Mouse (Mus musculus) natural killer cell, adult 2 months (primary cell): Measurements from ENCODE around the gene Sox10.

Experiments
- DNase-seq, 2 experiments: peaks; one replicate each; pipeline ENCODE4 v3.0.0; 2022; ENCODE audit warnings: low spot score in 2 of 2

Gene Sox10

DNA sequence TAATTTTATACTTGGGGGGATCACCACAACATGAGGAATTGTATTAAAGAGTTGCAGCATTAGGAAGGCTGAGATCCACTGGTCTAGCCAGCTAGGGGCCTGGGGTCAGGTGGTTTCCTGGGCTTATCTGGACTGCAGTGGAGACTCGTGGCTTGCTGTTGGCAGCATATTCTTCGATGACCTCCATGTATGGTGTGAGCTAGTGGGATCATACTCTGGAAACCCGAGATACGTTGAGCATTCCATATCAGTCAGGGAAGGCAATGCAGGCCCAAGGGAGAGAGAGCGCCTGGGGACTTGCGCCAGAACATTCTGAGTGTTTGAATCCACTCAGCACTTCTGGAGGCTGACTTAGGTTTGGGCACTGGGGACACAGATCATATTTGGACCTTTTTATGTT lies 41.3 kb downstream of the Sox10 start:
- DNase-seq = no peak

DNA sequence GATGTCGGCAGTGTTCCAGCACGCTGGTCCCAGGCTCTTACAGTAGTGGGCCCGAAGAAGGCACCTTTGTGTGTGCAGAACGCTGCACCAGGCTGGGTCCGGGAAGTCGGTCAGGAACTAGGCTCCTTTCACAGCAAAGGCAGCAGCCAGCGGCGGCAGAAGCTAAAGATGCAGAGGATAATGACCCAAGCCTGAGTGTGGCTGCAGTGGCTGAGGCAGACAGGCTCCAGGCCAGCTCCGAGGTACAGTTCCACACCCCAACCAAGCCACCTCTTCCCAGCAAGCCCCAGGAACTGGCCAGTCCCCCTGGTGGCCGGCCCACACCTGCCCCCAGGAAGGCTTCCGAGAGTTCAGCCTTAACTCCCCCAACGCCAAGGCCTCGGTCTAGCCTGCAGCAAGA lies 42.5 kb downstream of the Sox10 start:
- no peak for DNase-seq

DNA sequence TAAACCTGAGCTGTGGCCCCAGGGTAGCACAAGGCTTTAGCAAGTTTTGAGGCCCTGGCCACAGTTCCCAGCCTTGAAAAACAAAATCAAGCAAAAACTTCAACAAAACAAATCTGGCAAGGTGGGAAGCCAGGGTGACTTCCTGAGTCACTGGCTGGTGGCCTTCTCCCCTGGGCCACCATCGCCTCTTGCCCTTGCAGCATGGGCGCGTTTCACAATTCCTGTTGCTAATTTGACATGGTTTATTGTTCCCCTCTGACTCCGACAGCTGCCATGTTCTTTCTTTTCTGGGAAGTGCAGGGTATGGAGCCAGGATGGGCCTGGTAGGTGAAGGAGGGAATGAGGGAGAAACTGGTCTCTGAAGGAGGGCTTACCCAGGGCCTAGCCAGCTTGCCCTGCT lies 42.9 kb downstream of the Sox10 start:
- no peak for DNase-seq

DNA sequence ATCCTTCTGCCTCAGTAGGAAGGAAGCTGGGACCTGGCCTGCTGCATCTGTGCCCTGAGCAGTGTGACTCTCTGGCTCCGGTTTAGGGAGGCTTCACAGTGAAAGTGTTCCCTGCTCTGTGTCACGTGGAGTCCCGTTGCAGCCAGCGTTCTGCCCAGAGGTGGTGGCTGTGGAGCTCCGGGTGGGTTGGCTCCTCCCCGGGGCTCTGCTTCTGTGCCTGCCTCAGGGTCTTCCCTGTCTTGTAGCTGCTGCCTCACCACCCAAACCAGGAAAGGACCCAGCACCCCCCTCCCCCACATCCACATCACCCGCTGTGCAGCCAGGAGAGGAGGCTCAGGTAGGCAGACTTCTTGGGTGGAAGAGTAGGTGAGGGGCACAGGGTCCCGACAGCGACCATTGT lies 45.5 kb downstream of the Sox10 start:
- no peak for DNase-seq

DNA sequence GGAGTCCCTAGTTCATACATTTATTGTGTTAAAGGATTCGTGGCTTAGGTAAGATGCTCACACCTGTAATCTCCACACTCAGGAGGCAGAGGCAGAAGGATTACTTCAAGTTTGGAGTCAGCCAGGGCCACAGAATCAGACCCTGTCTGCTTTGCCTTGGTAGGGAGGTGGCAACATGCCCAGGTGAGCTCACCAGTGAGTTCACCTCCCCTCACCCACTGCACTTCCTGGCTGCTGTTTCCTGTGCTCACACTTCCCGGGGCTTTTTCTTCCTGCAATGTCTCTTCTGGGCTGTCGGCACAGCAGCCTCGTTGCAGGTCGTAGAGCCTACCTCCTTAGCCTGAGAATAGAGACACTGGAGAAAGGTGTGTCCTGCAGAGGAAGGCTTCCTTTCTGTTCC lies 49.8 kb downstream of the Sox10 start:
- DNase-seq = no peak

DNA sequence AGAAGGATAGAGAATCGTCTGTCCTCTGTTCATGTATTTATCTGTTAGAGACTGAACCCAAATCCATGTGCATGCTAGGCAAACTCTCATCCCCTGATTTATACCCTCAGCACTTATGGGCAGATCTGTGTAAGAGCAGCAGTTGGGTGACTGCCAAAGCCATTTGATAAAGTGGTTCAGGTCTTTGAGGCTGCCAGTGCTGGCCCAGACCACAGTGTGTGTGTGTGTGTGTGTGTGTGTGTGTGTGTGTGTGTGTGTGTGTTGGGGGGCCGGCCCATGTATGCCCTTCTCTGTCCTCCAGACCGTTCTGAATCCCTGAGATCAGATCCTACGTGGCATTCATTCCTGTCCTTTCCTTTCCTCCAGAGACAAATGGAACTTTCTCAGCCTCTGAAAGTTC lies 53.3 kb downstream of the Sox10 start:
- DNase-seq = no peak

DNA sequence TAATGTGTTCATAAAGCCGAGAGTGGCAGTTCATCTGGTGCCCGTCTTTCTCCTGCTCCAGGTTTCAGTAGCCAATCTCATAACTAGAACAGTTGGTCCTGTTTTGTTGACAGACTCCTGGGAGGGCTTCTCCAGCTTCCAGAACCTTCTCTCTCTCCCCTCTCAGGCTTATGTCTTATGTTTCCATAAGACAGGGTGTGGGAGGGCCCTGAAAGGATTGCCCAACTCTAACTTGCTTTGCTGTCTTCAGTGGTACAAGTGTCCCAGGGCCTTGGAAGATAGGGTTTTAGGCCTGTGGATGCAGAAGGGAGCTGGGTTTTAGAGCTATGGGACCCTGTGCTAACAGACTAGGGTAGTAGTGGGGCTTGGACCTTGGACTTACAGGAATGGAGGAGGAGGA lies 54.5 kb downstream of the Sox10 start:
- no peak for DNase-seq

DNA sequence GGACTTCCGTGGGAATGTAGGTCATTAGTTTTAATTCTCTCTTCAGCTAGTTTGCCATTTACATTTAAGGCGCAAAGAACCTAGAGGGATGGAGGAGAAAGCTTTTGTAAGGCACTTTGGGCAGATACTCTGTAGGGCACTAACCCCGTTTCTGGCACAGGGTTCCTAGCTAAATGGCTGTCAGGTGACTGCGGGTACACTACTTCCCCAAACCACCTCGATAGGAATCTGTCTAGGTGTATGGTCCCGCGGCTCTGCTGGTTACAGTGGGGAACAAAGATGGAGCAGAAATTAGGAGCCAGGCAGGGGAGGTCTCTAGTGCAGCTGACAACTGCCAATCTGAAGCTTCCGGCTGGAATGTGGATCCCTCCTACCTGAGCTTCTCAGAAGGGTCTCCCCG lies 55.0 kb downstream of the Sox10 start:
- DNase-seq = no peak

DNA sequence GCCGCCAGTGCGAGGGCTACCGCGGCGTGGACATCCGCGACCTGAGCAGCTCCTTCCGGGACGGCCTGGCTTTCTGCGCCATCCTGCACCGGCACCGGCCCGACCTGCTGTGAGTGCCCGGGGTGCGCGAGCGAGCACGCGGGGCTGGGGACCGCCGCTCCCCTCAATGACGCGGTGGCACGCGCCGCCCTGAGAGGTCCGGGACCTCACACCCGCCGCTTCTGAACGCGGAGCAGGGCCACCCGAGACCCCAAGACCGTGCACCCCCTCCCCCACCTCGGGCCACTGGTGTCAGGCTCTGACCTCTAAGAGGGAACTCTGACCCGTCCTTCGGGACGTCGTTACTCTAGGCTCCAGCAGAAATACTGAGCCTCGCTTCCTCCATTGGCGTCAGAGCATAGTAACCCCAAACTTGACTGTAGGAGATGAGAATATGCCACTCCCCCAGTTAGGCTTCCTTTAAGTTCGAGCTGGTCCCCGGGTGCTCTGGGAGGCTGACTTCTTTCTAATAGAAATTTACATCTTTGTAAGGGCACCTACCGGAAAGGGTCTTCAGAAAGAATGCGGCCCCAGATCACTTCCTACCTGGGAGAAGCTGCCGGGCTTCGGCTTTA lies 55.6 kb downstream of the Sox10 start:
- peak in 1 of 2 experiments; percentile 11 for DNase-seq

DNA sequence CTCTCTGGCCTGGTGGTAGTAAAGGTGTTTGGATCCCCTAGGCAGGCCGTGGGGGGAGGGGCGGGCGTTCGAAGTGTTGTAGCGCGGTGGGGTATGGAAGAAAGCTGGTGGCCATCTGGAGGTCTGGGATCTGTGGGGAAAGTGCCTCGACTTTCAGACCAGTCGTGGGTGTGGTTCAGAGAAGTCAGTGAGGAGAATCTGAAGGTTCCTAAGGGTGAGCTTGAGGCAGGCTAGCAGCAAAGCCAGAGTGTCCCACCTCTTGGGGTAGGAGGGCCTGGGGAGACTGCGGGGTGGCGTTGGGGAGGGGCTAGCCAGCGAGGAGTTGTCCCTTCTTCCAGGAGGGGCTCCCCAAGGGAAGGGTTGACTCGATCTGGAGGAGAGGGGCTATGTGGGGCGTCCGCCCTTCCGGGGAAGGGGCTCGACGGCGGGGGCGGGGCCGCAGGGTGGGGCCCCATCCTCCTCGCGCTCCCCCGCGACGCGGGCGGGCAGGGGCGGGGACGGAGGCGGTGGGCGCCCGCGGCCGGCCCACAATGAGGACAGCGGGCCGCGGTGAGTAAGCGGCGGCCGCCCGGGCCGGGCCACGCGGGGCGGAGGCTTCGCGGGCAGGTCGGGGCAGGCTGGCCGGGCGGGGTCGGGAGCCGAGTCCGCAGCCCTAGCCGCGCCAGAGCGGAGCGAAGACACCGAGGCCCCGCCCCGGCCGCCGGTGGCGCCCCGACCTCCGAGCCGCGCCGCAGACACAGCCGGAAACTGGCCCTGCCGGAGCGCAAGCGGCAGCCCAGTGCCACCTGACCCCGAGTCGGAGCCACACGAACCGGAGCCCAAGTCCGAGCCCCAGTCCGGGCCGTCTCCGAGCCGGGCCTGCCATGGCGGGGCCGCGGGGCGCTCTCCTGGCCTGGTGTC lies 56.4 kb downstream of the Sox10 start, which contains the start of gene Micall1:
Micall1 (plus strand) TSS at position 478 of the 900 bp plus-strand sequence.
- peak; percentile 51 to 63 for DNase-seq

DNA sequence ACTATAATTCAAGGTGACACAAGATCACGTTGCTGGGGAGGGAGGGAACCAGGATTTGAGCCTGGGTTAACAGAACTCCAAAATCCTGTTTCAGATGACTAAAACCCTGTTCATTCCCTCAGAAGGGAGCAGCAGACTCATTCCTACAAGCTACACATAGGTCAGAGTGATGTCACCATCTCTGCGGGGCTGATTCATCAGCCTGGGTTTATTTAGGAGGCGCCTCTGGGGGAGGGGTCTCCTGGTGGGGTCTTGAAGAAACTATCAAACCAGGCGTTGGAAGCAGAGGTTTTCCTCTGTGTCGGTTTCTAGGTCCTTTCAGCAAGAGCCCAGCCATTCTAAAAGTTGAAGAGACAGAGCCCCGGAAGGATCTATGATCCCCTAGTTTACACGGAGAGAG lies 57.1 kb downstream of the Sox10 start:
- no peak for DNase-seq

DNA sequence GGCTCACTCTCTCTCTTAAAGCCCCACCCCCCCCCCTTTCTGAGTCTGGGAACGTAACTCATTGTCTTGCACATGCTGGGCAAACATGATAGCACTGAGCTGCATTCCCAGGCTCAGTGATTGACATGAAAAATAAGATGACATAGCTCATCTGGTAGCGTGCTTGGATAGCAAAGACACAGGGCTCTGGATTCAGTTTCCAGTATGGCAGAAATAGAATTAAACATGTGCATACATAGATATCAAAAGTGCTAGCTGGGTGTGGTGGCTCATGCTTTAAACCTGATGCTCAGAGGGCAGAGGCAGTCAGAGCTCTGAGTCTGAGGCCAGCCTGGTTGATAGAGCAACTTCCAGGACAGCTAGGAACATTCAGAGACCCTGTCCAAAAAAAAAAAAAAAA lies 59.2 kb downstream of the Sox10 start:
- DNase-seq = no peak
